Mouse (Mus musculus): Measurements from ENCODE around the gene Rin3. TPM values are rescaled to one million over a fixed set of nuclear protein-coding genes. Genes with fewer than 3 reads are reported as not detected.
A peak's percentile ranks its signal among the peaks of the same experiment; 100 is the strongest.

Rin3 gene
- polyA plus RNA-seq, 1 experiment from 2014 or later = 4.2 TPM

GRCm38 (mm10) chr12:102416955-102417510 lies 134.2 kb downstream of the Rin3 start:
- Histone ChIP-seq H3K9me3 (replicated peaks) (no peaks in the 10 kb centered on the region), H3K27me3 (ENCODE audit: low read depth, poor library complexity, severe bottlenecking) (no peaks in the 10 kb centered on the region), H3K4me1 (0 out of 2 replicates have a peak, but pooled peaks cover 5% of the 10 kb centered on the region), H3K36me3 (peaks cover 15% of the 10 kb centered on the region), H3K27ac (no peak overlapping the region; the same call in 1 of the 2 replicates), H3K4me3 (no peak overlapping the region)
- no peak for DNase-seq (ENCODE audit: low spot score)
- 77% methylated on average over 7 of the region's 7 CpGs for WGBS

GRCm38 (mm10) chr12:102417701-102418100 lies 134.9 kb downstream of the Rin3 start:
- Histone ChIP-seq H3K4me3 (no peak overlapping the region), H3K27me3 (ENCODE audit: low read depth, poor library complexity, severe bottlenecking) (no peaks in the 10 kb centered on the region), H3K36me3 (peaks cover 20% of the 10 kb centered on the region), H3K4me1 (0 out of 2 replicates have a peak, but pooled peaks cover 5% of the 10 kb centered on the region), H3K9me3 (replicated peaks) (no peaks in the 10 kb centered on the region), H3K27ac (no peak overlapping the region)
- DNase-seq (ENCODE audit: low spot score) = no peak
- WGBS = 93% methylated on average over 6 of the region's 6 CpGs

GRCm38 (mm10) chr12:102419544-102419943 lies 136.7 kb downstream of the Rin3 start:
- 0 out of 2 replicates have a peak, but pooled peaks cover 5% of the 10 kb centered on the region for H3K4me1 ChIP-seq
- no peak overlapping the region for H3K4me3 ChIP-seq
- H3K27me3 ChIP-seq (ENCODE audit: low read depth, poor library complexity, severe bottlenecking) = no peaks in the 10 kb centered on the region
- 76% methylated on average over 3 of the region's 3 CpGs for WGBS
- no peaks in the 10 kb centered on the region for H3K9me3 ChIP-seq (replicated peaks)
- no peak overlapping the region for H3K27ac ChIP-seq
- DNase-seq (ENCODE audit: low spot score) = no peak
- peaks cover 20% of the 10 kb centered on the region for H3K36me3 ChIP-seq

GRCm38 (mm10) chr12:102420168-102420890 lies 137.5 kb downstream of the Rin3 start:
- no peaks in the 10 kb centered on the region for H3K9me3 ChIP-seq (replicated peaks)
- peaks cover 10% of the 10 kb centered on the region; the same call in 1 of the 2 replicates for H3K4me1 ChIP-seq
- 92% methylated on average over 10 of the region's 10 CpGs for WGBS
- no peak overlapping the region for H3K4me3 ChIP-seq
- H3K36me3 ChIP-seq = peaks cover 20% of the 10 kb centered on the region
- no peak for DNase-seq (ENCODE audit: low spot score)
- H3K27ac ChIP-seq = no peak overlapping the region
- H3K27me3 ChIP-seq (ENCODE audit: low read depth, poor library complexity, severe bottlenecking) = no peaks in the 10 kb centered on the region

GRCm38 (mm10) chr12:102422065-102422464 lies 139.2 kb downstream of the Rin3 start:
- no peak for DNase-seq (ENCODE audit: low spot score)
- Histone ChIP-seq H3K27me3 (ENCODE audit: low read depth, poor library complexity, severe bottlenecking) (no peaks in the 10 kb centered on the region), H3K4me3 (no peak overlapping the region), H3K4me1 (peaks cover 5% of the 10 kb centered on the region; the same call in 1 of the 2 replicates), H3K9me3 (replicated peaks) (no peaks in the 10 kb centered on the region), H3K36me3 (peaks cover 27% of the 10 kb centered on the region), H3K27ac (no peak overlapping the region)
- WGBS = 94% methylated on average over 6 of the region's 6 CpGs

GRCm38 (mm10) chr12:102422623-102423320 lies 139.9 kb downstream of the Rin3 start:
- Histone ChIP-seq H3K4me3 (no peak overlapping the region), H3K4me1 (peaks cover 5% of the 10 kb centered on the region; the same call in 1 of the 2 replicates), H3K36me3 (peaks cover 27% of the 10 kb centered on the region), H3K27ac (no peak overlapping the region), H3K27me3 (ENCODE audit: low read depth, poor library complexity, severe bottlenecking) (no peaks in the 10 kb centered on the region), H3K9me3 (replicated peaks) (no peaks in the 10 kb centered on the region)
- no peak for DNase-seq (ENCODE audit: low spot score)
- 92% methylated on average over 11 of the region's 11 CpGs for WGBS

- Histone ChIP-seq H3K9me3 (replicated peaks) (no peaks in the 10 kb centered on the region), H3K36me3 (peaks cover 27% of the 10 kb centered on the region), H3K27ac (no peak overlapping the region), H3K4me1 (peaks cover 5% of the 10 kb centered on the region; the same call in 1 of the 2 replicates), H3K4me3 (no peak overlapping the region), H3K27me3 (ENCODE audit: low read depth, poor library complexity, severe bottlenecking) (no peaks in the 10 kb centered on the region)
- DNase-seq (ENCODE audit: low spot score) = no peak
- 91% methylated on average over 8 of the region's 8 CpGs for WGBS
These were observed 140.8 kb downstream of the Rin3 start for GRCm38 (mm10) chr12:102423625-102424024.

- Histone ChIP-seq H3K36me3 (peaks cover 27% of the 10 kb centered on the region), H3K27ac (no peak overlapping the region), H3K4me1 (peaks cover 5% of the 10 kb centered on the region; the same call in 1 of the 2 replicates), H3K9me3 (replicated peaks) (no peaks in the 10 kb centered on the region), H3K27me3 (ENCODE audit: low read depth, poor library complexity, severe bottlenecking) (no peaks in the 10 kb centered on the region), H3K4me3 (no peak overlapping the region)
- WGBS = 85% methylated on average over 2 of the region's 2 CpGs
- DNase-seq (ENCODE audit: low spot score) = no peak
These were observed 141.6 kb downstream of the Rin3 start for GRCm38 (mm10) chr12:102424456-102424855.

- H3K27me3 ChIP-seq (ENCODE audit: low read depth, poor library complexity, severe bottlenecking) = no peaks in the 10 kb centered on the region
- H3K4me3 ChIP-seq = no peak overlapping the region
- 91% methylated on average over 4 of the region's 4 CpGs for WGBS
- H3K4me1 ChIP-seq = peaks cover 5% of the 10 kb centered on the region; the same call in 1 of the 2 replicates
- H3K9me3 ChIP-seq (replicated peaks) = no peaks in the 10 kb centered on the region
- peak overlapping the region; percentile 30; the same call in 1 of the 2 replicates for H3K27ac ChIP-seq
- peaks cover 27% of the 10 kb centered on the region for H3K36me3 ChIP-seq
- DNase-seq (ENCODE audit: low spot score) = no peak
These were observed 142.3 kb downstream of the Rin3 start for GRCm38 (mm10) chr12:102425048-102425578.

GRCm38 (mm10) chr12:102426285-102426684 lies 143.4 kb downstream of the Rin3 start:
- 93% methylated on average over 7 of the region's 7 CpGs for WGBS
- Histone ChIP-seq H3K27ac (no peak overlapping the region), H3K4me1 (peaks cover 5% of the 10 kb centered on the region; the same call in 1 of the 2 replicates), H3K4me3 (no peak overlapping the region), H3K27me3 (ENCODE audit: low read depth, poor library complexity, severe bottlenecking) (no peaks in the 10 kb centered on the region), H3K9me3 (replicated peaks) (no peaks in the 10 kb centered on the region), H3K36me3 (peaks cover 27% of the 10 kb centered on the region)
- no peak for DNase-seq (ENCODE audit: low spot score)

- peaks cover 8% of the 10 kb centered on the region for H3K36me3 ChIP-seq
- no peaks in the 10 kb centered on the region for H3K27me3 ChIP-seq (ENCODE audit: low read depth, poor library complexity, severe bottlenecking)
- DNase-seq (ENCODE audit: low spot score) = no peak
- H3K4me1 ChIP-seq = peaks cover 5% of the 10 kb centered on the region; the same call in 1 of the 2 replicates
- H3K9me3 ChIP-seq (replicated peaks) = no peaks in the 10 kb centered on the region
- H3K4me3 ChIP-seq = no peak overlapping the region
- no peak overlapping the region for H3K27ac ChIP-seq
- 97% methylated on average over 5 of the region's 5 CpGs for WGBS
These were observed 146.8 kb downstream of the Rin3 start for GRCm38 (mm10) chr12:102429656-102430055.

- no peak for DNase-seq (ENCODE audit: low spot score)
- Histone ChIP-seq H3K4me3 (no peak overlapping the region), H3K27me3 (ENCODE audit: low read depth, poor library complexity, severe bottlenecking) (no peaks in the 10 kb centered on the region), H3K4me1 (no peaks in the 10 kb centered on the region), H3K36me3 (peaks cover 8% of the 10 kb centered on the region), H3K9me3 (replicated peaks) (no peaks in the 10 kb centered on the region), H3K27ac (no peak overlapping the region)
- WGBS = 88% methylated on average over 4 of the region's 4 CpGs
These were observed 147.4 kb downstream of the Rin3 start for GRCm38 (mm10) chr12:102430228-102430627.
